Mouse (Mus musculus) lung, adult 2 months (tissue): ENCODE data around the gene Ntm.

Experiments
- CTCF ChIP-seq: fragments of 200-500 bp; IDR thresholded peaks from 2 replicates; pipeline ENCODE4 v1.5.1; 2011; ENCODE audit warnings: mild to moderate bottlenecking, low read length, control low read depth; ENCODE audit not compliant: insufficient read depth
- POLR2A ChIP-seq: fragments of 200-500 bp; IDR thresholded peaks from 2 replicates; pipeline ENCODE4 v1.6.1; 2011; ENCODE audit warnings: low read depth, mild to moderate bottlenecking, control low read depth, low read length, borderline replicate concordance; ENCODE audit errors: extremely low read depth

DNA sequence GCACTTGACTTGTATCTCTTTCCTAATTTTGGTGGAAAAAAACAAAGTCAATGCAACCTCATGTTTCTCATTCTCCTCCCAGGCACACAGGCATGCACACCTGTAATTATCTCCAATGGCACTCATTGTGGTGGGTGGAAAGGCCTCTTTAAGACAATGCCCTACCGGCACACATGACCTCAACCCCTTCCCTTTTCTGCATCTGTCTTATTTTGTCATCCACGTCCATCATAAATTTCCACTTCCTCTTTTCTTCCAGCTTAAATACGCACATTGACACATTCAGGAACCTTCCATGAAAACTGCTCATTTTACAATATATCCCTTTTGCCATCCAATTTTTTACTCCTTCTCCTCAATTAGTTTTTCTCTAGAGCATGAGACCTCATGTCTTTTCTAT, 74.2 kb downstream of the Ntm start:
- no peak for TF ChIP-seq POLR2A
- TF ChIP-seq CTCF: no peak
